Mouse (Mus musculus) brain, adult 10 weeks (tissue): ENCODE data around the gene Sgsm2. TPM values are rescaled to one million over a fixed set of nuclear protein-coding genes. Genes with fewer than 3 reads are reported as not detected.

Experiments
- polyA plus RNA-seq: library from polyadenylated mRNA; stranded (reverse); fragments of 350-450 nt; fragmentation: Illumina TruSeq; extraction: RNeasy Lipid Tissue Mini Kit (QIAGEN cat#74804); gene quantifications from one replicate; pipeline ENCODE4 v1.2.3, GENCODE M21; 2015; ENCODE audit warnings: low read depth, low replicate concordance

Sgsm2 gene
- 48.3 TPM for polyA plus RNA-seq

DNA sequence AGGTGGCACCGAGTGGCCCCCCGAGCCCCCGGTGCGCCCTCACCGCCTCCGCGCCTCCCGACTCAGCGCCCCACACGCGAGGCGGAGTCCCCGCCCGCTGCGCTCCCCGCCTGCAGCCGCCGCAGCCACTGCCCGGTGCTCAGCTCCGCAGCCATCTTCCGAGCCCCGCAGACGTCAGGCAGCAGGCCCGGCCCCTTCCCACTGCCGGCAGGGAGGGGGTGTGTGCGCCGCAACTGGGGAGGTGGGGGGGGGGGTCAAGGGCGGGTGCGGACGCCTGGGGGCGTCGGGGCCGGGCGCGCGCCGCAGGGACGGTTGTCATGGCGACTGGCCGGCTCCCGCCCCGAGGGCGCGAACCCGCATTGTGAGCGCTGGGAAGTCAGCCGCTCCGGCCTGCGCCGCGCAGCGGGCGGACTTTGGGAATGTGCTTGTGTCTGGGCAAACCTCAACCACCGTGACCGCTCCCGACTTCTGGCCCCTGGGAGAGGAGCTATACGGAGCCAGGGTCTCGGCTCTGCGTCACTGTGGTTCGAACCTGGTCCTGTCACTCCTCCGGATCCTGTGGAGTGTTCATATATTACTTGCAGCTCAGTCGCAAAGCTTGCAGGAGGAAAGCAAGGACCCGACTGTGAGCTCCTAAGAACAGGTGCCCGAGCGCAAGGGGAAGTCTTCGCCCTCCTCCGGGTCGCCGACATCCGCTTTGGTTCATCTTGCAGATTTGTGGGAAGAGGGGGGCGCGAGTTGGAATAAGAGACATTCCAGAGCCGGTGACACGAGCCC lies at the start of gene Sgsm2:
Sgsm2 (minus strand) TSS at position 160 of the 777 bp plus-strand sequence.

DNA sequence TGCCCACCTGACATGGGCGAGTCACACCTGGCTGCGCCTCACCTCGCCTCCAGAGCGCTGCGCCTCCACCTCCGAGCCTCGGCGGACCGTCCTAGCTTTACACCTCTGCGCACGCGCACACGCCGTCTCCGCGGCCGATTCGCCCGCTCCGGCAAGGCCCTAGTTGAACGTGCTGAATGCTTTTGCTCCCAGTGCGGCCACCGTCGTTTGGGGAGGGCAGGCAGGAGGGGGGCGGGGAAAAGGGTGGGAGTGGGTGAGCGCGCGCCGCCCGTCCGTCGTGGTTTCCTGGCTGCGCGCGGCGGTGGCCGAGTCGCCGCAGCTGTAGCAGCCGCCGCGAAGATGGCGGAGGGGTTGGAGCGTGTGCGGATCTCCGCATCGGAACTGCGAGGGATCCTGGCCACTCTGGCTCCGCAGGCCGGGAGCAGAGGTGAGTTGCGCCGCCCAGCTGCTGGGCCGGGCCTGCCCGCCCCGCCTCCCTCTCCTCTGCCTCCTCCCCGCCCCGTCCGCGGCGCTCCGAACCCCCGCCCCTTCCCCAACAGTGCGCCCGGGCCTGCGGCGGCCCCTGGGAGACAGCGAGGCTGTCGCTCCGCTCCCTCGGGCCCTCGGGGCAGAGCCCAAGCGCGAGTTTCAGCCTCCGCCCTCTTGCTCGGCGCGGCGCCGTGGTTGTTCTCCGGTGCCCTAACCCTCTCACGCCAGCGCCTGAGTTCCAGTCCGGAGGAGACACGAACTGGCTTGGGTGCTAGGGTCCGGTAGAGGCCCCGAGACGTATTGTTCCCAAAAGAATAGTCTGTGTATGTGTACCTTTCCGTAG lies 28.9 kb upstream of the Sgsm2 start, which contains the start of the genes Smg6 and Srr:
Smg6 (plus strand) TSS at position 247 of the 811 bp plus-strand sequence.
Srr (minus strand) TSS at position 372 of the 811 bp plus-strand sequence.

DNA sequence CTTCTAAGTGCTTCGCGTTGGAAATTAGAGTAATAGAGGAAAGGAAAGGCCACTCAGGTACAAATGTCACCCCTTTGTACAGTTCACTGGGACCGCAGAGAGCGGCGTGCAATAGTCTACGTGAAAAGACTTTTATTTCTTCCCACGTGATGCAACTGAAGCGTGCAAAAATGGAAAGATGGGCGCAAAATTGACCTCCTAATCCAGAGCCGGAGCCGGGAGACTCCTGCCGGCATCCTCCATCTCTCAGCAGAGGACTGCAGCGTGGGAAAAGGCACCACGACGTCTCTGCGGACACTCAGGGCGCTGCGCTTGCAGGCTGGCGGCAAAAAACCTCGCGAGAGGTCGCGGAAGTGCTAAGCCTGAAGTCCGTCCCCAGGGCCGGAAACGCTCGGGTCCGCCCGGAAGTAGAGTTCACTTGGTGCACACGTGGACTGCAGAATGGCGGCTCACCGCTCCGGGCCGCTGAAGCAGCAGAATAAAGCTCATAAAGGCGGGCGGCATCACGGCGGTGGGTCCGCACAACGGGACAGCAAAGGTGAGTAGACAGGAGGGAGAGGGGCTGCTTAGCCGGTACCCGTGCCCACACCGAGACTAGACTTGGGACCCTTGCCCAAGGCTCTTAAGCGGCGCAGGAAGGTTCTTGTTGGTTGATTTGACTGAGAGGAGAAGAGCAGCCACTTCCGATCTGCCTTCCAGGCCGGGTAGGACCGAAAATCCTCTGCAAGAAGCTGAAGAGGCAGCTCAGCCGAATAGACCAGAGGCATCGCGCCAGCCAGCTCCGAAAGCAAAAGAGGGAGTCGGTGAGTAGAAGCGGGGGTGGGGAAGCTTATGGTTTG lies 1.0 kb upstream of the Sgsm2 start, which contains the start of gene Tsr1:
Tsr1 (plus strand) TSS at position 394 of the 839 bp plus-strand sequence.

DNA sequence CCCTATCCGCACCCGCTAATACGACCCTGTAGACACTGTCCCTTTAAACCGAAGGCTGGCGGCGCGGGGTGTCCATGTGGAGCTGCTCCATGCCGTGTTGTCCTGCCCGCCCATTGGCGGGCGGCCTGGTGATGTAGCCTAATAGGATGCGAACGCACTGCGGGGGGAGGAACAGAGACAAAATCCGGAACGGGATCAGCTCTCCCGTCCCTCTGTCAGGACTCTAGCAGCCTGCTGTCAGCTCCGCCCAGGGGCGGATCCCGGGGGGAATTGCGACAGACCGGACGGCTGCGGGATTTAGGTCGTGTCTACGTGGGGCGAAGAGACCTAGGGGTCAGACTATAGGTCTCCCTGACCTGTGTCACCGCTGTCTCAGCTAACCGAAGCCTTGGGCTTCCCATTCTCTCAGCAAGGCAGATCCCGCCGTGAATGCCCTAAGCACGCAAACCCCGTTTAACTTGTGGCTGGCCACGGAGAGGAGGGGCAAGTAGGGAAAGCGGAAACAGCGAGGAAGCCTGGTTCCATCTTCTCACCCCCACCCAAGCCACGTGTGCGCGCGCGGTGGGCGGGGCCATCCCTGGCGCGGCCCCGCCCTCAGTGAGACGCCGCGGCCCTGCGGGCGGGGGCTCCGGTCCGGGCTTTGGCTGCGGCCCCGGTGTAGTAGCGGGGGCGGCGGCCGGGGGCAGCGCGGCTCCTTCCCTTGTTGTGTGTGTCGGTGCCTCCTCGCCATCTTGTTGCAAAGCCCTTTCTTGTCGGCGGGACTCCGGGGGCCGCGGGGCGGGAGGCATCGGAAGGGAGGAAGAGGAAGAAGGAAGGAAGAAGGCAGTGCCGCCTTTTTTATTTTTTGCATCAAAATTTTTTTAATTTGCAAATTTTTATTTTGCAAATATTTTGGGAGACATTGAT lies 66.4 kb downstream of the Sgsm2 start, which contains the start of gene Mnt:
Mnt (plus strand) TSS at position 665 of the 906 bp plus-strand sequence.

Other genes starting within 250 kb of the Sgsm2 start
- 43.6 TPM for gene Cluh, start 247.6 kb downstream of the Sgsm2 start, polyA plus RNA-seq
- gene Pafah1b1, start 172.4 kb downstream of the Sgsm2 start, polyA plus RNA-seq, result 248 TPM
- 14.3 TPM for gene Mettl16, start 126.2 kb downstream of the Sgsm2 start, polyA plus RNA-seq
- gene Mnt, start 66.1 kb downstream of the Sgsm2 start, polyA plus RNA-seq, result 16.5 TPM
- 21.8 TPM for gene Tsr1, start 1.0 kb upstream of the Sgsm2 start, polyA plus RNA-seq
- gene Smg6, start 28.8 kb upstream of the Sgsm2 start, polyA plus RNA-seq, result 18.1 TPM
- gene Srr, start 28.9 kb upstream of the Sgsm2 start, polyA plus RNA-seq, result 73.8 TPM